Mouse (Mus musculus) ES-E14 (cell line): Measurements from ENCODE around the gene Dlx4. TPM values are rescaled to one million over a fixed set of nuclear protein-coding genes. Genes with fewer than 3 reads are reported as not detected.

Experiments used
- DNase-seq: peaks from one replicate; pipeline ENCODE4 v3.0.0-alpha.2; 2013; ENCODE audit warnings: low read depth, low spot score
- H3K27ac ChIP-seq: 2 replicates; pipeline ENCODE4 v1.5.1; 2012; ENCODE audit warnings: low read depth, mild to moderate bottlenecking, low read length, moderate library complexity, mixed read lengths; ENCODE audit not compliant: poor library complexity, insufficient read depth, severe bottlenecking
- H3K36me3 ChIP-seq: 2 replicates; pipeline ENCODE4 v1.6.1; 2012; ENCODE audit warnings: mild to moderate bottlenecking, low read length, moderate library complexity, mixed read lengths; ENCODE audit not compliant: control insufficient read depth, poor library complexity, insufficient read depth, severe bottlenecking
- H3K4me1 ChIP-seq, 2 experiments: fragments of 150-350 bp in 1 of 2; sonication (generic) in 1 of 2; 2 replicates each; pipeline ENCODE4 v1.6.1; 2012; ENCODE audit warnings: low read length in 2 of 2, mild to moderate bottlenecking in 1 of 2, mixed read lengths in 1 of 2; ENCODE audit not compliant: control insufficient read depth in 2 of 2, insufficient read depth in 2 of 2, poor library complexity in 1 of 2
- H3K4me3 ChIP-seq, 2 experiments: fragments of 150-350 bp in 1 of 2; sonication (generic) in 1 of 2; 2 replicates each; pipeline ENCODE4 v1.5.1; 2012; ENCODE audit warnings: low read length in 2 of 2, low read depth in 1 of 2, mild to moderate bottlenecking in 1 of 2, mixed read lengths in 1 of 2; ENCODE audit not compliant: insufficient read depth in 1 of 2, poor library complexity in 1 of 2, severe bottlenecking in 1 of 2
- H3K9ac ChIP-seq: 2 replicates; pipeline ENCODE4 v1.6.1; 2012; ENCODE audit warnings: low read depth, mild to moderate bottlenecking, low read length, mixed read lengths; ENCODE audit not compliant: poor library complexity, insufficient read depth, severe bottlenecking
- H3K9me3 ChIP-seq: fragments of 150-350 bp; sonication (generic); 2 replicates; pipeline ENCODE4 v1.6.1; 2012; ENCODE audit warnings: low read depth, mild to moderate bottlenecking, low read length; ENCODE audit not compliant: control insufficient read depth, insufficient read depth
- CHD2 ChIP-seq: IDR thresholded peaks from 2 replicates; pipeline ENCODE4 v1.6.1; 2014; ENCODE audit warnings: mild to moderate bottlenecking, low read depth, low read length, inconsistent platforms
- HCFC1 ChIP-seq: IDR thresholded peaks from 2 replicates; pipeline ENCODE4 v1.6.1; 2012; ENCODE audit warnings: low read length, inconsistent platforms, borderline replicate concordance; ENCODE audit not compliant: insufficient read depth
- MAFK ChIP-seq: IDR thresholded peaks from 2 replicates; pipeline ENCODE4 v1.6.1; 2014; ENCODE audit warnings: mild to moderate bottlenecking, low read depth, low read length, inconsistent platforms; ENCODE audit not compliant: insufficient read depth
- ZC3H11A ChIP-seq: IDR thresholded peaks from 2 replicates; pipeline ENCODE4 v1.6.1; 2012; ENCODE audit warnings: low read depth, mild to moderate bottlenecking, inconsistent platforms, low read length, borderline replicate concordance
- ZNF384 ChIP-seq: IDR thresholded peaks from 2 replicates; pipeline ENCODE4 v1.6.1; 2012; ENCODE audit warnings: low read depth, low read length, inconsistent platforms
- in situ Hi-C, 2 experiments: fragments of 600-800 bp; cut with MboI; formaldehyde crosslinking; loops; one replicate each; pipeline ENCODE4 v1.15.1; 2025; ENCODE audit warnings: low sequenced_read_pairs in 2 of 2, inconsistent platforms in 1 of 2; ENCODE audit not compliant: unreplicated experiment in 2 of 2
- total RNA-seq: library from RNA; depleted of rRNA; stranded (reverse); fragments of 300-350 nt; gene quantifications from 2 replicates; pipeline ENCODE4 v1.2.3, GENCODE M21; 2012

The Dlx4 gene
- total RNA-seq, 1 experiment, result 0.18 TPM

- no peak for DNase-seq
- Histone ChIP-seq H3K36me3 (no peaks in the 10 kb centered on the region), H3K27ac (no peak overlapping the region), H3K4me1 (peaks cover 0 to 5% of the 10 kb centered on the region in 2 experiments; a peak in 1 of 4 replicates), H3K9me3 (no peaks in the 10 kb centered on the region), H3K9ac (no peak overlapping the region), H3K4me3 (no peak overlapping the region)
- TF ChIP-seq ZNF384, result no peak
- TF ChIP-seq CHD2, result no peak
- TF ChIP-seq ZC3H11A, result no peak
- TF ChIP-seq MAFK, result no peak
- TF ChIP-seq HCFC1, result no peak
- in situ Hi-C loops, result loop anchor here in 1 of 2 experiments (10.0 kb wide), 1 partner anchor 95 kb away; no protein-coding TSS in a partner anchor
Observed at GRCm38 (mm10) chr11:95139871-95140270, 6.2 kb downstream of the Dlx4 start.

GRCm38 (mm10) chr11:95137281-95137680 lies 8.8 kb downstream of the Dlx4 start:
- no peak overlapping the region for H3K4me3 ChIP-seq
- no peaks in the 10 kb centered on the region for H3K36me3 ChIP-seq
- H3K4me1 ChIP-seq, result peaks cover 0 to 7% of the 10 kb centered on the region in 2 experiments; a peak in 2 of 4 replicates
- H3K9me3 ChIP-seq, result no peaks in the 10 kb centered on the region
- H3K27ac ChIP-seq, result no peak overlapping the region
- in situ Hi-C loops, result loop anchor here in 1 of 2 experiments (10.0 kb wide), 1 partner anchor 98 kb away; no protein-coding TSS in a partner anchor
- DNase-seq, result no peak
- no peak overlapping the region for H3K9ac ChIP-seq
- no peak for TF ChIP-seq MAFK
- TF ChIP-seq ZNF384, result no peak
- no peak for TF ChIP-seq HCFC1
- TF ChIP-seq CHD2, result no peak
- no peak for TF ChIP-seq ZC3H11A

- no peak for TF ChIP-seq HCFC1
- TF ChIP-seq CHD2, result no peak
- TF ChIP-seq MAFK, result no peak
- TF ChIP-seq ZNF384, result no peak
- TF ChIP-seq ZC3H11A, result no peak
- DNase-seq, result no peak
- Histone ChIP-seq H3K9me3 (no peaks in the 10 kb centered on the region), H3K36me3 (no peaks in the 10 kb centered on the region), H3K4me1 (peaks cover 0 to 10% of the 10 kb centered on the region in 2 experiments; a peak in 2 of 4 replicates), H3K9ac (no peak overlapping the region), H3K27ac (no peak overlapping the region), H3K4me3 (no peak overlapping the region)
- in situ Hi-C loops, result loop anchor here in 1 of 2 experiments (10.0 kb wide), 1 partner anchor 101 kb away; no protein-coding TSS in a partner anchor
Observed at GRCm38 (mm10) chr11:95133321-95133720, 12.7 kb downstream of the Dlx4 start.

GRCm38 (mm10) chr11:95130668-95131252 lies 15.3 kb downstream of the Dlx4 start:
- Histone ChIP-seq H3K4me3 (no peak overlapping the region), H3K9ac (no peak overlapping the region), H3K4me1 (peaks cover 3 to 21% of the 10 kb centered on the region in 2 experiments; a peak in 2 of 4 replicates), H3K27ac (no peak overlapping the region), H3K36me3 (no peaks in the 10 kb centered on the region), H3K9me3 (no peaks in the 10 kb centered on the region)
- in situ Hi-C loops, result loop anchor here in 1 of 2 experiments (10.0 kb wide), 1 partner anchor 104 kb away; no protein-coding TSS in a partner anchor
- no peak for DNase-seq
- no peak for TF ChIP-seq HCFC1
- no peak for TF ChIP-seq ZNF384
- no peak for TF ChIP-seq CHD2
- TF ChIP-seq MAFK, result no peak
- no peak for TF ChIP-seq ZC3H11A
